Mouse (Mus musculus) midbrain, embryonic 12.5 days (tissue): ENCODE measurements at regions not wholly inside any gene's neighbourhood (a gene's known extent, or its start where the extent isn't known, plus 50 kb on each side); places are given as distances from the start of the nearest gene placed in this dataset.

Experiments
- ATAC-seq: fragments of 200-750 bp; cut with Nextera tagmentation; 2 replicates; pipeline ENCODE4 v1.8.0; 2017; ENCODE audit warnings: low read depth, moderate TSS enrichment, moderate library complexity; ENCODE audit not compliant: low FRiP score
- H3K27ac ChIP-seq: fragments of 300-500 bp; sonication (generic); replicated peaks from 2 replicates; pipeline ENCODE4 v1.5.1; 2016; ENCODE audit warnings: mild to moderate bottlenecking
- H3K27me3 ChIP-seq: fragments of 300-500 bp; sonication (generic); 2 replicates; pipeline ENCODE4 v1.6.1; 2016; ENCODE audit warnings: mild to moderate bottlenecking
- H3K36me3 ChIP-seq: fragments of 300-500 bp; sonication (generic); 2 replicates; pipeline ENCODE4 v1.6.1; 2016
- H3K4me1 ChIP-seq: fragments of 300-500 bp; sonication (generic); 2 replicates; pipeline ENCODE4 v1.6.1; 2016
- H3K4me2 ChIP-seq: fragments of 300-500 bp; sonication (generic); replicated peaks from 2 replicates; pipeline ENCODE4 v1.6.1; 2016; ENCODE audit warnings: mild to moderate bottlenecking, moderate library complexity
- H3K4me3 ChIP-seq: fragments of 300-500 bp; sonication (generic); 2 replicates; pipeline ENCODE4 v1.5.1; 2016; ENCODE audit warnings: mild to moderate bottlenecking
- H3K9ac ChIP-seq: fragments of 300-500 bp; sonication (generic); replicated peaks from 2 replicates; pipeline ENCODE4 v1.6.1; 2016; ENCODE audit warnings: mild to moderate bottlenecking, moderate library complexity
- H3K9me3 ChIP-seq: fragments of 300-500 bp; sonication (generic); 2 replicates; pipeline ENCODE4 v1.6.1; 2016; ENCODE audit warnings: mild to moderate bottlenecking
- WGBS: fragments of 180-500 bp; shearing (Covaris S2); methylation state at CpG from one replicate; pipeline ENCODE4 v1.1.7; 2016; 5-methylcytosine and 5-hydroxymethylcytosine counted together

DNA sequence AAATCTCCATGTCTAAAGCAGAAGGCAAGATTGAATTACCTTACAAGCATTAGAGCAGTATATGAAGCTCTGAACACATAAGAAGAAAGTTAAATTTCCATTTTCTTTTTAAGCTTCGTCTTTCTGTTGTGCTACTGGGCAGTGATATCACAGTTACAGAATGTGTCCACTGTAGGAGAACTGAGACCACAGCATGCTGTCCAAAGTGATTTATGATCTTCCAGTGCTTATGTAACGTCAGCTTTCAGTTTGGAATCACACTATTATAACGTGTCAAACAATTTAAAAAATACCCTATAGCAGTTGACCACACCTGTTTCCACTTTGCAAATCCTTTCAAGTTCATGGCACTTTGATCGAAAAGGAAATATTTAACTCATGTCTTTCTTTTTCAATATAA, 221.7 kb downstream of the Pros1 start:
- 90% methylated on average over 4 of the region's 4 CpGs for WGBS
- Histone ChIP-seq H3K36me3 (no peaks in the 10 kb centered on the region), H3K4me3 (no peak overlapping the region), H3K27ac (no peak overlapping the region), H3K9ac (no peak overlapping the region), H3K4me1 (no peaks in the 10 kb centered on the region), H3K9me3 (no peaks in the 10 kb centered on the region), H3K4me2 (no peak overlapping the region), H3K27me3 (no peaks in the 10 kb centered on the region; the same call in 1 of the 2 replicates)
- ATAC-seq: no peak

DNA sequence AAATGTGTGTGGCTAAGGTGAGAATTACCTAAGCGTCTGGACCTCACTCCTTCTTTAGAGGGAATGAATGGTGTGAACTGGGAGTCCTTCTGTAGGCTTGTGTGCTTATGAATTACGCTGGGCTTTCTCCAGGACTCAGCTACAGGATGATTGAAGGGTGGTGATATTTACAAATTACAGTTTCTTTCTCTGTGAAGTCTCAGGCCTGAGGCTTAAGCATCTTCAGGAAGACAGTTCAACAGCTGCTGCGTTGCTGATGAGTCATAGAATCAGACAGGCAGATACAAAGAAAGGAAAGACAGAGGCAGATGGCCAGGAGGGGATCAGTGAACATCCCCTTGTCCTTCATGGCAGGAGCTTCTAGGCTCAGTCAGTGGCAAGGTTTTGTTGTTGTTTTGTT, 227.3 kb downstream of the Pros1 start:
- Histone ChIP-seq H3K9ac (no peak overlapping the region), H3K9me3 (no peaks in the 10 kb centered on the region), H3K4me2 (no peak overlapping the region), H3K27ac (no peak overlapping the region), H3K4me3 (no peak overlapping the region), H3K4me1 (no peaks in the 10 kb centered on the region; the same call in 1 of the 2 replicates), H3K27me3 (peaks cover 24% of the 10 kb centered on the region), H3K36me3 (no peaks in the 10 kb centered on the region)
- ATAC-seq: no peak
- 71% methylated on average over 3 of the region's 3 CpGs for WGBS

- no peak overlapping the region for H3K4me3 ChIP-seq
- peak; percentile 47; the same call in 1 of the 2 replicates for ATAC-seq
- WGBS: 34% methylated on average over 5 of the region's 5 CpGs
- peaks cover 34% of the 10 kb centered on the region for H3K27me3 ChIP-seq
- H3K4me2 ChIP-seq: no peak overlapping the region
- H3K4me1 ChIP-seq: no peaks in the 10 kb centered on the region; the same call in 1 of the 2 replicates
- no peaks in the 10 kb centered on the region for H3K9me3 ChIP-seq
- no peaks in the 10 kb centered on the region for H3K36me3 ChIP-seq
- no peak overlapping the region for H3K9ac ChIP-seq
- H3K27ac ChIP-seq: no peak overlapping the region
Measured at GRCm38 (mm10) chr16:63083256-63083655, 229.1 kb downstream of the Pros1 start.

GRCm38 (mm10) chr16:63084021-63084756, 230.1 kb downstream of the Pros1 start:
- 82% methylated on average over 10 of the region's 10 CpGs for WGBS

GRCm38 (mm10) chr16:63086086-63086796, 232.1 kb downstream of the Pros1 start:
- 87% methylated on average over 9 of the region's 9 CpGs for WGBS
- Histone ChIP-seq H3K27ac (no peak overlapping the region), H3K27me3 (peaks cover 51% of the 10 kb centered on the region), H3K4me2 (no peak overlapping the region), H3K4me3 (no peak overlapping the region), H3K36me3 (no peaks in the 10 kb centered on the region), H3K9ac (no peak overlapping the region), H3K9me3 (no peaks in the 10 kb centered on the region), H3K4me1 (peaks cover under 1% of the 10 kb centered on the region; the same call in 1 of the 2 replicates)
- no peak for ATAC-seq

More at GRCm38 (mm10) chr16:63084021-63084756, 230.1 kb downstream of the Pros1 start:
- no peaks in the 10 kb centered on the region for H3K9me3 ChIP-seq
- peaks cover 44% of the 10 kb centered on the region for H3K27me3 ChIP-seq
- H3K9ac ChIP-seq: no peak overlapping the region
- H3K36me3 ChIP-seq: no peaks in the 10 kb centered on the region
- H3K4me2 ChIP-seq: no peak overlapping the region
- no peak for ATAC-seq
- H3K27ac ChIP-seq: no peak overlapping the region
- H3K4me1 ChIP-seq: no peaks in the 10 kb centered on the region; the same call in 1 of the 2 replicates
- H3K4me3 ChIP-seq: no peak overlapping the region

DNA sequence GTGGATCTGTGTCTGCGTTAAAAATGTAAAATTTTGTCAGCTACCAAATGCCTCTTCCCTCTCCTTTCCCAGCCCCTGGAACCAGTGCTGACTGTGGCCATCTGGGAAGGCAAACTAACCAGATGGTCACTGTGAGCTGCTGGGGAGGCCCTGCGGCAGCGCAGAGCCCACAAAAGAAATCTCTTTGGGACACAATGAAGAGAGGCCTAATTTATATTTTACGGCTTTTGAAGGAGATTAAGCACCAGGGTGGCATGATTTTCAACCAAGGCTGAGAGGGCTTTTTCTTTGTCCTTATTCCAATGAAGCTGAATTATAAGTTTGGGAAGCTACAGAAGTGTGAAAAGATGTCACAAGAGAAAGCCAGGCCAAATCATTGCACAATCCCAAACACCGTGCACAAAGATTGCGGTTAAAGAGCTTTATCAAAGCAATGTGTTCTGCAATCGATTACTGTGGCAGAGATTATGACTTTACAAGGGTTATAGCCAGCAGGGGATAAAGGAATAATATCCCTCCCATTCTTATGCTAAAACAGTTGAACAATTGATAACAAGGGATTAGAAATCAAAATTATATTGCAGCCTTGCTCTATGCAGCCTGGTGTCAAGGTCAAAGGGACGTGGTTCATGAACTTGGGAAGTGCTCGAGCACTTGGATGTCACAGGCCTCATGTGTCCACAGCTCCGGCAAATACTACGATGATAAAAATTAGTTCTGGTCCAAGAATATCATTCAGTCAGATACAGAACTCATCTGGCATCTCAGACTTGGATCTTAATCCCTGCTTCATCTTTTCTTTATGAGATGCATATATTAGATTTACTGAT, 237.6 kb downstream of the Pros1 start:
- Histone ChIP-seq H3K9me3 (no peaks in the 10 kb centered on the region), H3K9ac (no peak overlapping the region), H3K27me3 (peaks cover 55% of the 10 kb centered on the region), H3K4me1 (peaks cover 6% of the 10 kb centered on the region; the same call in 1 of the 2 replicates), H3K27ac (peak overlapping the region; percentile 70), H3K4me2 (no peak overlapping the region), H3K4me3 (no peak overlapping the region), H3K36me3 (no peaks in the 10 kb centered on the region)
- WGBS: 9% methylated on average over 11 of the region's 11 CpGs
- ATAC-seq: peak; percentile 93

DNA sequence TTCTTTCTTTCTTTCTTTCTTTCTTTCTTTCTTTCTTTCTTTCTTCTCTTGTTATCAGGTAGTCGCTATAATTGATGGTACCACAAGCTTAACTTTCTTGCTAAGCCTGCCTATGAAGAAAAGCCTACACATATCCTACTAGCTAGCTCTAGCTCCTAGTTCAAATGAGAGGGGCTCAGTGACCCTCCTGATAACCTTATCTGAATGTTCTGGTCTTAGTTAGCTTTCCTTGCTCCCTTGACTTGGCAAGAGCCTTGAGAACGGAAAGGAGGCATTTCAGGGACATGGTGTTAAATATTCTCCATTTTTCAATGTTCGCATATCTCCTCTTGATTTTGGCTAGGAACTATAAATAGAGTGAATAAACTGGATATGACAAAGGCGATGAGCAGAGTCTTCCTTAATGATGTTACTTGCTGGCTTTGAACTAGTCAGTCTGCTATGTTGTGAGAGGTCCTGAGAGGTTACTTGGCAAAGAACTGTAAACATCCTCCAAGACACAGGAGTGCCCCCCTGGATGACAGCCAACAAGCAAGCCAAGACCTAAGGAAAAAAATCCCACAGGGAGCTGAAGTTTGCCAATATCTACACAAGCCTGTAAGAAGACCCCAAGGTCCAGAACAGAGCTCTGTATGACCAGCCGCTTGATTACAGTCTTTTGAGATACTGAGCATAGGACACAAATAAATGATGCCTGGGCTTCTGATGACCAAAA, 240.2 kb downstream of the Pros1 start:
- Histone ChIP-seq H3K4me2 (no peak overlapping the region), H3K27ac (no peak overlapping the region), H3K27me3 (peaks cover 58% of the 10 kb centered on the region), H3K36me3 (no peaks in the 10 kb centered on the region), H3K9me3 (no peaks in the 10 kb centered on the region), H3K4me1 (peaks cover 6% of the 10 kb centered on the region; the same call in 1 of the 2 replicates), H3K4me3 (no peak overlapping the region), H3K9ac (no peak overlapping the region)
- ATAC-seq: no peak
- WGBS: 88% methylated on average over 5 of the region's 5 CpGs

DNA sequence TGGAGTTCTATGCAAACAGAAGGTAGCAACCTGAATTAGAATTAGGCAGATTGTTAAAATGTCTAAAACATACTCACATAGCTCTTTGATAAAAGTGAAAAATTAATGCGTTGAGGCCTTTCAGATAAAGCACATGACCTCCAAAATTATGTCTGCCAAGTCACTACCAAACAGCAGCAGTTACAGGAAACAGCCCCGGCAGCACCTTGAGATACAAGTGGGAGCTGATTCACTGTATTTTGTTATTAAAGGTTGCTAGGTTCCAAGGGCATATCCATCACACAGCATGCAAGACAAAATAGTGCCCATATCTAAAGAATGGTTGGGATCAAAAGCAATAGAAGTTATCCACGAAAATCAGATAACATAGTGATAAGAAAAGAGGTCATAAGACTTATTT, 248.3 kb downstream of the Pros1 start:
- no peak overlapping the region for H3K4me3 ChIP-seq
- no peak overlapping the region for H3K4me2 ChIP-seq
- no peaks in the 10 kb centered on the region for H3K36me3 ChIP-seq
- no peak overlapping the region for H3K27ac ChIP-seq
- H3K9ac ChIP-seq: no peak overlapping the region
- no peaks in the 10 kb centered on the region for H3K4me1 ChIP-seq
- H3K9me3 ChIP-seq: no peaks in the 10 kb centered on the region
- 88% methylated on average over 3 of the region's 3 CpGs for WGBS
- H3K27me3 ChIP-seq: peaks cover 56% of the 10 kb centered on the region
- ATAC-seq: no peak

GRCm38 (mm10) chr16:63102930-63103329, 248.8 kb downstream of the Pros1 start:
- 69% methylated on average over 1 of the region's 1 CpGs for whole genome bisulfite sequencing
- H3K27ac ChIP-seq: no peak overlapping the region
- no peaks in the 10 kb centered on the region for H3K36me3 ChIP-seq
- H3K9ac ChIP-seq: no peak overlapping the region
- H3K27me3 ChIP-seq: peaks cover 51% of the 10 kb centered on the region
- H3K4me2 ChIP-seq: no peak overlapping the region
- ATAC-seq: no peak
- no peaks in the 10 kb centered on the region for H3K4me1 ChIP-seq
- H3K4me3 ChIP-seq: no peak overlapping the region
- no peaks in the 10 kb centered on the region for H3K9me3 ChIP-seq

DNA sequence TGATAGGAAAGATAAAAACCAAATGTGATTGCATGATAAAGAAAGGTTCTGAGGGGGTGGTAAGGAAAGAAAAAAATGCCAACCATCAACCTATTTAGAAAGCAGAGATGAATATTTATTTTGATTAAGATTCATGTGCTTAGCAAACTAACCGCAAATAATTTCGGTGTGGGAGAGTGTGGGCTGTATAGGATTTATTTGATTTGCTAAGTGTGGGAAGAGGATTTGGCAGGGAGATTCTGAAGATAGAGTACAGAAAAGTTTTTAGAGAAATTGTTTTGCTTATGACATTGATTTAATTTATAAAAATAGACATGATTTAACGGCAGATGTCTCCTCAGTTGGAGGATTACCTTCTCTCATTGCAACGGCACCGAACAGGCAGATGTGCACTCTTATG, 250.3 kb downstream of the Pros1 start:
- H3K27ac ChIP-seq: no peak overlapping the region
- no peak overlapping the region for H3K4me3 ChIP-seq
- H3K9me3 ChIP-seq: no peaks in the 10 kb centered on the region
- WGBS: 74% methylated on average over 5 of the region's 5 CpGs
- no peaks in the 10 kb centered on the region for H3K4me1 ChIP-seq
- H3K27me3 ChIP-seq: peaks cover 39% of the 10 kb centered on the region
- ATAC-seq: no peak
- no peaks in the 10 kb centered on the region for H3K36me3 ChIP-seq
- no peak overlapping the region for H3K9ac ChIP-seq
- no peak overlapping the region for H3K4me2 ChIP-seq

DNA sequence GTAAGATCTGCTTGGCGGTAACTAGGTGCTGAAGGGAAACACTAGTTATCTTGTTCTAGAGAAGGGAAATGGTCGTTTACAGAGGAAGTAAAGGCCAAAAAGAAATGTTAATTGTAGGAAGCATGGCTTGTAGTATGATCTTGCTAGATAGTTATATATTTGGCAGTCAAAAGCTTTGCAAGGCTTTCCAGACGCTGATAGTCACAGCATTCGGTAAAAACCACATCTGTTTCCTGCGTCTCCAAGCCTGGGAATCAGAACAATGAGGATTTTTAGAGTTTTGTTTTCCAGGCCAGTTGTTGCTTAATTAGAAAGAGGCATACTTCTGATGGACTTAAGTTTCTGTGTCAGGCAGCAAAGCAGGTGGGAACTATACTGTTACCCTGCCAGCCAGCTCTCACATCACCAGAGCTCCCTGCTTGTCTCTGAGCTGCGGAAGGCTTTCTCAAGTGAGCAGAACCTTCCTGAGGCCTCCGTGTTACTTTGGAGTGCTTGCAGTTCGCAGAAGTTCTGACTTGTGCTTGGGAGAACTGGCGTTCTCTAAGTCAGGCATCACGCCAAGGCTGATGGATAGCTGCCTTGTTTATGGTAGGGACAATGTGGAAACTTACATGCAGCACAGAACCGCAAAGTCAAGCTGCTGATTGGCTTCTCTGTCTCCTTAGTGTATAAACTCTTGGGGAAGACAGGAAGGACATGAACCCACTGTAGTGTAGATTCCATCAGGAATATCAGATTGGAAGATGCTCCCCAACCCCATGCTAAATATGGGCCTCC, 251.0 kb downstream of the Pros1 start:
- Histone ChIP-seq H3K27ac (no peak overlapping the region), H3K36me3 (no peaks in the 10 kb centered on the region), H3K9ac (no peak overlapping the region), H3K4me2 (no peak overlapping the region), H3K9me3 (no peaks in the 10 kb centered on the region), H3K27me3 (peaks cover 31% of the 10 kb centered on the region), H3K4me3 (no peak overlapping the region), H3K4me1 (no peaks in the 10 kb centered on the region)
- WGBS: 78% methylated on average over 11 of the region's 11 CpGs
- no peak for ATAC-seq
